Mouse (Mus musculus): Measurements from ENCODE around the gene Crip2. TPM values are rescaled to one million over a fixed set of nuclear protein-coding genes. Genes with fewer than 3 reads are reported as not detected.

Gene Crip2
- polyA plus RNA-seq, 1 experiment from 2014 or later, result 354 TPM

DNA sequence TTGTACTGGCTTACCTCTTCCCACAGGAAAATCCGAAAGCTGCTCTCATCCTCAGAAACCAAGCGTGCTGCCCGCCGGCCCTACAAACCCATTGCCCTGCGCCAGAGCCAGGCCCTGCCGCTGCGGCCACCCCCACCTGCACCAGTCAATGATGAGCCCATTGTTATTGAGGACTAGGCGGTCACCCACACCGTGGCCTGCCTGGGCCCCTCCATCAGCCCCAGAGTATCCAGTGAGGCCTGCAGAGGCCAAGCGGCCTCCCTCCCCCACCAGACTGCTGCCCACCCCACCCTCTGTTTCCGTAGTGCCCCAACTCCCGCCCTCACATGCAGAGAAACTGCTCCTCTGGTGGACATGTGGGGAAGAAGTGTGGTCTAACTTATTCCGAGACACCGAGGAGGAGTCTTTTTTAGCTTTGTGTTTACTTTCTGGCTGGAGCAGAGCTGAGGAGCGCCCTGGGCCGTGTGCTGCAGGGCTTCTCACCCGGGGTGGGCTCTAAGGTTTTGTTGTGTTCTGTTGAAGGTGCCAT is 3.5 kb upstream of the Crip2 start:
- H3K27me3 ChIP-seq (replicated peaks; ENCODE audit: control insufficient read depth, insufficient read depth, low read length), result no peaks in the 10 kb centered on the region
- peaks cover 70% of the 10 kb centered on the region for H3K36me3 ChIP-seq (ENCODE audit: control insufficient read depth, insufficient read depth, low read length)
- H3K9me3 ChIP-seq (replicated peaks; ENCODE audit: control insufficient read depth, low read length), result no peaks in the 10 kb centered on the region
- H3K9ac ChIP-seq (ENCODE audit: low read length), result no peak overlapping the region
- WGBS, result 78% methylated on average over 17 of the region's 17 CpGs
- no peak for ATAC-seq
- H3K4me2 ChIP-seq (ENCODE audit: low read length), result no peak overlapping the region
- DNase-seq (ENCODE audit: low spot score), result no peak
- H3K4me1 ChIP-seq (ENCODE audit: control insufficient read depth, insufficient read depth, low read length), result peaks cover 17% of the 10 kb centered on the region
- no peak overlapping the region; the same call in 1 of the 2 replicates for H3K27ac ChIP-seq (ENCODE audit: low read depth, low read length)
- no peak overlapping the region for H3K4me3 ChIP-seq (ENCODE audit: low read depth, low read length)

DNA sequence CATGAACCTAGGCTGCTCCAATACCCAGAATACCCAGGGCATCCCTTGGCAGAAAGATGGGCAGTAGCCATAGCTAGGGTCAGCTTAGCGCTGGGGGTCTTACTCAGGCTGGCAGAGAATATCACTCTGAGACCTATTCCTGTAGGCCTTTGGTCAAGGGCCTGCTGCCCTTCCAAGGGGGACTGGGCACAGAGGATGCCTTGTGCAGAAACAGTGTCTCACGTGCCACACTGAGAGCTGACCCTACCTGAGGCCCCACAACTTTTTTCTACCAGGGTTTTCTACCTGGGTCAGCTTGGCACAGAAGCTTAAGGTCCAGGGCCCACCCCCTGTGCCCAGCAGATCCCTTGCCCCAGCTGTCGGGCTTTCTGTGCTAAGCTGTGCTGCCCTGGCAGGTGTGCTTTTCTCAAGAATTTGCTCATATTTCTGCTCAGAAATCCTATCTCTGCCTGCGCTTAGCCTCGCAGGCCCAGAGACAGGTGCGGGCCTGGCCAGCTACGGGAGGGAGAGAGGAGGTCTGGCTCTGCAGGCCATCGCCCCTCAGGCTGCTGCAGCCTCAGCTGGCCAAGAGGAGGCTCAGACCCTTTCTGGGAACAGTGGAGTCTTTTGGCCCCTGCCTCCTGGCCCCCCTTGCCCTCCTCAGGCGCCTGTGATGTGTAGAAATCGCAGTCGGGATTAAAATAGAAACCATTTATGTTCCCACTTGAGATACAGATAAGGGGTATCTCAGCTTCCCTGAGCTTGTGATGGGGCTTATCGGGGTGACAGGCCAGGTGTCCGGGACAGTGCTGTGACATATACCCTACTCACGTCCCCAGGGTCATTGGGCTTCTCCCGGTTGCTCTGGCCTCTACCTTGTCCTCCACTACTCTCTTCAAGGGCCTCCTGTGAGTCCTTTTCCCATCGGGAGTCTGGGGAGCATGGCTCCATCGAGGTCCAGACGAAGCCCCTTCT is 2.5 kb upstream of the Crip2 start:
- peaks cover 60% of the 10 kb centered on the region for H3K36me3 ChIP-seq (ENCODE audit: control insufficient read depth, insufficient read depth, low read length)
- H3K4me2 ChIP-seq (ENCODE audit: low read length), result no peak overlapping the region
- no peaks in the 10 kb centered on the region for H3K27me3 ChIP-seq (replicated peaks; ENCODE audit: control insufficient read depth, insufficient read depth, low read length)
- H3K27ac ChIP-seq (ENCODE audit: low read depth, low read length), result no peak overlapping the region
- DNase-seq (ENCODE audit: low spot score) (no peak), ATAC-seq (no peak)
- H3K4me3 ChIP-seq (ENCODE audit: low read depth, low read length), result no peak overlapping the region
- 89% methylated on average over 18 of the region's 18 CpGs for WGBS
- peaks cover 27% of the 10 kb centered on the region for H3K4me1 ChIP-seq (ENCODE audit: control insufficient read depth, insufficient read depth, low read length)
- no peaks in the 10 kb centered on the region for H3K9me3 ChIP-seq (replicated peaks; ENCODE audit: control insufficient read depth, low read length)
- no peak overlapping the region for H3K9ac ChIP-seq (ENCODE audit: low read length)

GRCm38 (mm10) chr12:113138291-113138690 is 1.7 kb upstream of the Crip2 start:
- peaks cover 31% of the 10 kb centered on the region for H3K4me1 ChIP-seq (ENCODE audit: control insufficient read depth, insufficient read depth, low read length)
- no peak overlapping the region for H3K4me2 ChIP-seq (ENCODE audit: low read length)
- H3K4me3 ChIP-seq (ENCODE audit: low read depth, low read length), result no peak overlapping the region
- H3K27me3 ChIP-seq (replicated peaks; ENCODE audit: control insufficient read depth, insufficient read depth, low read length), result no peaks in the 10 kb centered on the region
- 78% methylated on average over 6 of the region's 6 CpGs for WGBS
- H3K9me3 ChIP-seq (replicated peaks; ENCODE audit: control insufficient read depth, low read length), result no peaks in the 10 kb centered on the region
- DNase-seq (ENCODE audit: low spot score) (no peak), ATAC-seq (no peak)
- peak overlapping the region; percentile 21; the same call in 1 of the 2 replicates for H3K9ac ChIP-seq (ENCODE audit: low read length)
- H3K36me3 ChIP-seq (ENCODE audit: control insufficient read depth, insufficient read depth, low read length), result peaks cover 52% of the 10 kb centered on the region
- H3K27ac ChIP-seq (ENCODE audit: low read depth, low read length), result 0 out of 2 replicates have a peak overlapping the region, but pooled peaks have one; percentile 92

- H3K4me2 ChIP-seq (ENCODE audit: low read length), result peak overlapping the region; percentile 79
- H3K4me1 ChIP-seq (ENCODE audit: control insufficient read depth, insufficient read depth, low read length), result peaks cover 31% of the 10 kb centered on the region
- H3K4me3 ChIP-seq (ENCODE audit: low read depth, low read length), result peak overlapping the region; percentile 60
- peak; percentile 1 for ATAC-seq
- no peaks in the 10 kb centered on the region for H3K27me3 ChIP-seq (replicated peaks; ENCODE audit: control insufficient read depth, insufficient read depth, low read length)
- no peaks in the 10 kb centered on the region for H3K9me3 ChIP-seq (replicated peaks; ENCODE audit: control insufficient read depth, low read length)
- H3K36me3 ChIP-seq (ENCODE audit: control insufficient read depth, insufficient read depth, low read length), result peaks cover 52% of the 10 kb centered on the region
- H3K27ac ChIP-seq (ENCODE audit: low read depth, low read length), result peak overlapping the region; percentile 92
- H3K9ac ChIP-seq (ENCODE audit: low read length), result peak overlapping the region; percentile 78
- DNase-seq (ENCODE audit: low spot score), result peak; percentile 48
- 19% methylated on average over 11 of the region's 11 CpGs for WGBS
Measured at GRCm38 (mm10) chr12:113138901-113139864, 853 bp upstream of the Crip2 start.

DNA sequence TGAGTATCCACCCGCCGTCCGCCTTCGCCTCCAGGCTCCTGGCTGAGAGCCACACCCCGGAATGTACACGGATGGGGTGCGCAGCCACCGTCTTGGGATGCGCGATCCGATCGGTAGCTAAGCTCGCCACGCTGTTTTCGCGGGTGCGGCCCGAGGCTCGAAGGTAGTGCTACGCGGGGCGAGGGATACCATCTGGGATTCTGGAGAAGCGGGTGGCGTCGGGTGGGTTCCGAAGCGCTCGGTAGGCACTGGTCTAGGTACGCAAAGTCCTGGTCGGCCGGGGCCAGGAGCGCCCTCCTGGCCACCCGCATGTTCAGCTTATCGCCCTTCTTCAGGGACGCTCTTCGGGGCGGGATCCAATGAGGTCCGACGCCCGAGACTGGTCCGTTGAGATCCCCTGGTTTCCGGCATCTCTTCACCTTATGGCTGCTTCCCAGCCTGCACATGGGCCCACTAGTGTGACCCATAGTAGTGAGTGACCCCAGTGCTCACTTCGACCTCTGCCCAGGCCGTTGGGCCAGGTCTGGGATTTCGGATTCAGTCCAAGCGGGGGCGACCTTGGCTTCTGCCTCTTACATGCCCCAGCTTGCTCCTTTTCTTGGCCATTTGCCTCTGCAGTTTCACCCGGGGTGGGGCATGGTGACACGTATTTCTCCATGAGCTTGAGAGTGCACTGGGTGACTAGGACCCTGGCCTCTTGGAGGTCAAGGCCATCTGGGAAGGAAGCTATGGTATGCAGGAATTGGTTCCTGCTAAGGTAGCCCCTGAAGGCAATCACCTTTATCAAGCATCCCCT is 778 bp downstream of the Crip2 start:
- Histone ChIP-seq H3K9ac (ENCODE audit: low read length) (peak overlapping the region; percentile 78), H3K9me3 (replicated peaks; ENCODE audit: control insufficient read depth, low read length) (no peaks in the 10 kb centered on the region), H3K4me2 (ENCODE audit: low read length) (peak overlapping the region; percentile 79), H3K27me3 (replicated peaks; ENCODE audit: control insufficient read depth, insufficient read depth, low read length) (no peaks in the 10 kb centered on the region), H3K4me1 (ENCODE audit: control insufficient read depth, insufficient read depth, low read length) (peaks cover 31% of the 10 kb centered on the region), H3K36me3 (ENCODE audit: control insufficient read depth, insufficient read depth, low read length) (peaks cover 52% of the 10 kb centered on the region), H3K4me3 (ENCODE audit: low read depth, low read length) (peak overlapping the region; percentile 60), H3K27ac (ENCODE audit: low read depth, low read length) (peak overlapping the region; percentile 92)
- ATAC-seq, result no peak
- peak; percentile 27 for DNase-seq (ENCODE audit: low spot score)
- WGBS, result 1% methylated on average over 49 of the region's 49 CpGs

GRCm38 (mm10) chr12:113141531-113141973 is 1.5 kb downstream of the Crip2 start:
- Histone ChIP-seq H3K9ac (ENCODE audit: low read length) (peak overlapping the region; percentile 78), H3K4me1 (ENCODE audit: control insufficient read depth, insufficient read depth, low read length) (peaks cover 35% of the 10 kb centered on the region)
- peak; percentile 22 for DNase-seq (ENCODE audit: low spot score)

DNA sequence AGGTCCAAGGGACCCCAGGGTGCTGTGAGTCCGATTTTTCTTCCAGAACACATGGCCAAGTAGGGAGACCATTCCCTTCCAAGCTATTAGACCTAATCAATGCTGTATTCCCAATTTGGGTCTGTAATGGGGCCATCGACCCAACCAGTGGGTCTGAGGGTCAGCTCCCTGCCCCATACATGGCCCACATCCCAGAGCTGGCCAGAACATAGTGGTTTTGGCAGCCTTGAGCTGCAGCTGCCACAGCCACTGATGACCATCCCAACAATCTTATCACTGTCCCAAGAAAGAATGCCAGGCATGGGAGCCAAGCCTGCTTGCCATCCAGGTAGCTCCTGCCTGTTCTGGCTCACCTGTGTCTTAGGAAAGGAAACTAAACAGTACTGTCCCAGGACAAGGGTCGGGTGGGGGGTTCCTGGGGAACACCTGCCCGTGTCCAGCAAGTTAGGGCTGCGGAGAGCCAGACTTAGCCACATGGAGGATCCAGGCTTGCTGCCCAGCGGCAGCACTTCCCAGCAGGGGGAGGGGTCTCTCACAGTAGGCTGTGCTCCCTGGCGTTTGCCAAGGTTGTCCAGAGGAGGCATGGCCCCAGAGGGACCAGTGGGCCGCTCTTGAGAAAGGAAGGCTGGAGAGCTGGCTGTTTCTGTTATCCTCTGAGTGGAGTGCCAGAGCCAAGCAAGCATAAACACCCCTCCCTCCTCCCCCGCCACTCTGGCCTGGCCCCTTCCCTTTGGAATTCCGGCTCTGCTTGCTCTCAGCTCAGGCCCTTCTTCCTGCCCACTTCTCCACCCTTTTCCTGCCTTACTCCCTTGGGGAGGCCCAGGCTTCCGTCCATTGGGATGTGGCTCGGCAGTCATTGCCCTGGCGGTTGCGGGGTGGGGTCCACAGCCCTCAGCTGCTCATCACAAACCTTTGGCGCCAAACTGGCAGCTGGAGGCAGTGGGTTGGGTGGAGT is 2.3 kb downstream of the Crip2 start:
- no peak for ATAC-seq
- Histone ChIP-seq H3K27me3 (replicated peaks; ENCODE audit: control insufficient read depth, insufficient read depth, low read length) (no peaks in the 10 kb centered on the region), H3K4me1 (ENCODE audit: control insufficient read depth, insufficient read depth, low read length) (peaks cover 37% of the 10 kb centered on the region), H3K27ac (ENCODE audit: low read depth, low read length) (peak overlapping the region; percentile 44; the same call in 1 of the 2 replicates), H3K9ac (ENCODE audit: low read length) (peak overlapping the region; percentile 78), H3K4me3 (ENCODE audit: low read depth, low read length) (peak overlapping the region; percentile 60), H3K4me2 (ENCODE audit: low read length) (peak overlapping the region; percentile 79), H3K36me3 (ENCODE audit: control insufficient read depth, insufficient read depth, low read length) (peaks cover 38% of the 10 kb centered on the region), H3K9me3 (replicated peaks; ENCODE audit: control insufficient read depth, low read length) (no peaks in the 10 kb centered on the region)
- peak; percentile 63 for DNase-seq (ENCODE audit: low spot score)
- WGBS, result 23% methylated on average over 15 of the region's 15 CpGs

More at GRCm38 (mm10) chr12:113141531-113141973, 1.5 kb downstream of the Crip2 start:
- WGBS, result 29% methylated on average over 8 of the region's 8 CpGs
- Histone ChIP-seq H3K4me2 (ENCODE audit: low read length) (peak overlapping the region; percentile 79), H3K36me3 (ENCODE audit: control insufficient read depth, insufficient read depth, low read length) (peaks cover 45% of the 10 kb centered on the region), H3K4me3 (ENCODE audit: low read depth, low read length) (peak overlapping the region; percentile 60), H3K27ac (ENCODE audit: low read depth, low read length) (peak overlapping the region; percentile 54; the same call in 1 of the 2 replicates), H3K9me3 (replicated peaks; ENCODE audit: control insufficient read depth, low read length) (no peaks in the 10 kb centered on the region), H3K27me3 (replicated peaks; ENCODE audit: control insufficient read depth, insufficient read depth, low read length) (no peaks in the 10 kb centered on the region)
- ATAC-seq, result no peak

All from forebrain, embryonic 14.5 days (tissue).